Mouse (Mus musculus) limb, embryonic 12.5 days (tissue): ENCODE data around the gene Ltbp2. TPM values are rescaled to one million over a fixed set of nuclear protein-coding genes. Genes with fewer than 3 reads are reported as not detected.

Experiments
- polyA plus RNA-seq: library from polyadenylated mRNA; unstranded; fragments of >200 nt; fragmentation: Nextera tagmentation; extraction: Ambion mirVana; gene quantifications from 2 replicates; pipeline ENCODE4 v1.2.1, GENCODE M21; 2016

The Ltbp2 gene
- polyA plus RNA-seq, 1 experiment from 2014 or later: 0.20 TPM

Other genes starting within 250 kb of the Ltbp2 start
- gene Vrtn, start 235.5 kb downstream of the Ltbp2 start, polyA plus RNA-seq: not detected in 2 replicates
- gene Syndig1l, start 177.7 kb downstream of the Ltbp2 start, polyA plus RNA-seq: not detected in 2 replicates
- 67.1 and 67.4 TPM in 2 replicates for gene Npc2, start 103.4 kb downstream of the Ltbp2 start, polyA plus RNA-seq
- gene Isca2, start 103.3 kb downstream of the Ltbp2 start, polyA plus RNA-seq: 145 and 148 TPM in 2 replicates
- 158 and 162 TPM in 2 replicates for gene Fcf1, start 94.4 kb upstream of the Ltbp2 start, polyA plus RNA-seq
- gene Arel1, start 94.4 kb upstream of the Ltbp2 start, polyA plus RNA-seq: 17.8 and 18.9 TPM in 2 replicates
- gene Ylpm1, start 119.8 kb upstream of the Ltbp2 start, polyA plus RNA-seq: 37.4 and 40.0 TPM in 2 replicates
- gene Prox2, start 234.2 kb upstream of the Ltbp2 start, polyA plus RNA-seq: 3.0 and 4.2 TPM in 2 replicates
- gene Dlst, start 234.3 kb upstream of the Ltbp2 start, polyA plus RNA-seq: 113 and 115 TPM in 2 replicates